Mouse (Mus musculus) urinary bladder, postnatal 25 days (tissue): ENCODE data around the gene Mdc1.
A peak's percentile ranks its signal among the peaks of the same experiment; 100 is the strongest.

ENCODE experiments used
- DNase-seq: peaks from one replicate; pipeline ENCODE4 v3.0.0; 2022; ENCODE audit warnings: low spot score

Gene Mdc1

GRCm38 (mm10) chr17:35841076-35841950 lies at the start of gene Mdc1:
Gene Mdc1 (plus strand): TSS chr17:35841515.
- DNase-seq: peak; percentile 96

- no peak for DNase-seq
Measured at GRCm38 (mm10) chr17:35792837-35793236, 48.5 kb upstream of the Mdc1 start.

- no peak for DNase-seq
Measured at GRCm38 (mm10) chr17:35795099-35795498, 46.2 kb upstream of the Mdc1 start.

- DNase-seq: no peak
Measured at GRCm38 (mm10) chr17:35795656-35796055, 45.7 kb upstream of the Mdc1 start.

- DNase-seq: no peak
Measured at GRCm38 (mm10) chr17:35796835-35797234, 44.5 kb upstream of the Mdc1 start.

GRCm38 (mm10) chr17:35800905-35801304 lies 40.4 kb upstream of the Mdc1 start:
- no peak for DNase-seq

- DNase-seq: no peak
Measured at GRCm38 (mm10) chr17:35803020-35803419, 38.3 kb upstream of the Mdc1 start.

GRCm38 (mm10) chr17:35803858-35804399 lies 37.4 kb upstream of the Mdc1 start:
- DNase-seq: no peak

- DNase-seq: no peak
Measured at GRCm38 (mm10) chr17:35808073-35808472, 33.2 kb upstream of the Mdc1 start.

- DNase-seq: no peak
Measured at GRCm38 (mm10) chr17:35809395-35809794, 31.9 kb upstream of the Mdc1 start.

GRCm38 (mm10) chr17:35810900-35811648 lies 30.2 kb upstream of the Mdc1 start:
- DNase-seq: no peak

- no peak for DNase-seq
Measured at GRCm38 (mm10) chr17:35812307-35812706, 29.0 kb upstream of the Mdc1 start.

- DNase-seq: no peak
Measured at GRCm38 (mm10) chr17:35812736-35813135, 28.6 kb upstream of the Mdc1 start.

- peak; percentile 95 for DNase-seq
Measured at GRCm38 (mm10) chr17:35813245-35813647, 28.1 kb upstream of the Mdc1 start.

GRCm38 (mm10) chr17:35813653-35814052 lies 27.7 kb upstream of the Mdc1 start:
- DNase-seq: no peak

- no peak for DNase-seq
Measured at GRCm38 (mm10) chr17:35814678-35815077, 26.6 kb upstream of the Mdc1 start.

- DNase-seq: no peak
Measured at GRCm38 (mm10) chr17:35815836-35816235, 25.5 kb upstream of the Mdc1 start.

- DNase-seq: no peak
Measured at GRCm38 (mm10) chr17:35816686-35817085, 24.6 kb upstream of the Mdc1 start.

- no peak for DNase-seq
Measured at GRCm38 (mm10) chr17:35817226-35817625, 24.1 kb upstream of the Mdc1 start.

- DNase-seq: no peak
Measured at GRCm38 (mm10) chr17:35820111-35820510, 21.2 kb upstream of the Mdc1 start.

- peak; percentile 88 for DNase-seq
Measured at GRCm38 (mm10) chr17:35821439-35822430, 19.6 kb upstream of the Mdc1 start, which contains the start of gene Ier3. Gene Ier3 (plus strand): TSS chr17:35821684.

GRCm38 (mm10) chr17:35822564-35822963 lies 18.8 kb upstream of the Mdc1 start:
- DNase-seq: no peak
